Mouse (Mus musculus) G1E (cell line): ENCODE measurements around the gene Enox1. TPM values are rescaled to one million over a fixed set of nuclear protein-coding genes. Genes with fewer than 3 reads are reported as not detected.

Experiments
- ATAC-seq: 2 replicates; pipeline ENCODE4 v1.8.0; 2016; ENCODE audit warnings: mild to moderate bottlenecking; ENCODE audit not compliant: insufficient number of reproducible peaks, poor library complexity, low FRiP score, severe bottlenecking; ENCODE audit errors: extremely low read depth
- DNase-seq: peaks from one replicate; pipeline ENCODE4 v3.0.0; 2012; ENCODE audit warnings: low spot score
- H3K27me3 ChIP-seq: 2 replicates; pipeline ENCODE4 v1.6.1; 2012; ENCODE audit warnings: mild to moderate bottlenecking, low read length, inconsistent platforms; ENCODE audit not compliant: insufficient read depth
- H3K36me3 ChIP-seq: replicated peaks from 2 replicates; pipeline ENCODE3; 2012; ENCODE audit warnings: mild to moderate bottlenecking, inconsistent platforms
- H3K4me1 ChIP-seq: 2 replicates; pipeline ENCODE4 v1.6.1; 2012; ENCODE audit warnings: low read depth, low read length, inconsistent platforms, mixed read lengths; ENCODE audit not compliant: insufficient read depth
- H3K4me3 ChIP-seq: 2 replicates; pipeline ENCODE4 v1.5.1; 2012; ENCODE audit warnings: low read depth, mild to moderate bottlenecking, inconsistent platforms, low read length, moderate library complexity, mixed read lengths
- H3K9me3 ChIP-seq: replicated peaks from 2 replicates; pipeline ENCODE4 v1.6.1; 2012; ENCODE audit warnings: inconsistent platforms
- CTCF ChIP-seq: IDR thresholded peaks from 2 replicates; pipeline ENCODE4 v1.5.1; 2012; ENCODE audit warnings: low read depth, low read length, inconsistent platforms, mixed read lengths
- GATA1 ChIP-seq: IDR thresholded peaks from 2 replicates; pipeline ENCODE4 v1.6.1; 2012; ENCODE audit warnings: borderline replicate concordance, low read length, inconsistent platforms, mixed read lengths
- GATA2 ChIP-seq: IDR thresholded peaks from 2 replicates; pipeline ENCODE4 v1.6.1; 2012; ENCODE audit warnings: low read depth, low read length, inconsistent platforms, borderline replicate concordance
- POLR2AphosphoS5 ChIP-seq: IDR thresholded peaks from 2 replicates; pipeline ENCODE4 v1.6.1; 2012; ENCODE audit warnings: low read depth, low read length, inconsistent platforms; ENCODE audit not compliant: insufficient replicate concordance
- TAL1 ChIP-seq: conservative IDR thresholded peaks from 2 replicates; pipeline ENCODE4 v1.6.1; 2012; ENCODE audit warnings: low read depth, low read length, inconsistent platforms, mixed read lengths
- polyA plus RNA-seq: library from polyadenylated mRNA; stranded (reverse); fragments of >175 nt; gene quantifications from 2 replicates; pipeline ENCODE4 v1.2.3, GENCODE M21; 2012
- total RNA-seq, 2 experiments: library from RNA; stranded (forward) in 1 of 2; stranded (reverse) in 1 of 2; fragments of 200-1000 nt in 1 of 2; fragments of >200 nt in 1 of 2; fragmentation: Nextera tagmentation in 1 of 2; gene quantifications; 2 replicates each; pipeline ENCODE4 v1.2.3; 2014 to 2017

Gene Enox1
- total and polyA plus RNA-seq, 3 experiments, result 0.05 TPM; not detected in 2

DNA sequence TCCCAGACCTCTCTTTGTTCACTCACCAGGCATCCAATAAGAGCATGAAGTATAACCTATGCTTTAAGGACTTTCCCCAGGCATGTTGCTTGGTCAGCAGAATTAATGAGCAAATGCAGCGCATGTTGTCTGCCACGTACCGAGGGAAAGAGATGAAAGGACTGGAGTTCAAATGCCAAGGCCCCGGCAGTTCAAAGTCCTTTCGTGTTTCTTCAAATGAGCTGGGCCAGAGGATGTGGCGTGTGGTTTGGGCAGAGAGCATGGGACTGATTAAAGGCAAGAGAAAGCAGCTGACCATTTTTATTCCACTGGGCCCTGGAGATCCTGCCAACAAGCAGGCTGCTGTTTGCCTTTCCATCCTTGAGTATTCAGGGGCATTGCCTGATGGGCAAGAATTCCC is 460.7 kb downstream of the Enox1 start:
- Histone ChIP-seq H3K4me3 (no peak overlapping the region), H3K9me3 (peaks cover 54% of the 10 kb centered on the region), H3K4me1 (no peaks in the 10 kb centered on the region), H3K27me3 (no peaks in the 10 kb centered on the region), H3K36me3 (no peaks in the 10 kb centered on the region)
- DNase-seq, result no peak
- ATAC-seq, result no peak
- TF ChIP-seq POLR2AphosphoS5, result no peak
- TF ChIP-seq CTCF, result no peak
- no peak for TF ChIP-seq GATA2
- no peak for TF ChIP-seq TAL1
- TF ChIP-seq GATA1, result no peak

GRCm38 (mm10) chr14:77618131-77618805 is 461.7 kb downstream of the Enox1 start:
- Histone ChIP-seq H3K4me3 (no peak overlapping the region), H3K27me3 (no peaks in the 10 kb centered on the region), H3K9me3 (peaks cover 52% of the 10 kb centered on the region), H3K4me1 (no peaks in the 10 kb centered on the region), H3K36me3 (no peaks in the 10 kb centered on the region)
- DNase-seq (no peak), ATAC-seq (no peak)
- no peak for TF ChIP-seq POLR2AphosphoS5
- TF ChIP-seq TAL1, result no peak
- TF ChIP-seq CTCF, result no peak
- no peak for TF ChIP-seq GATA2

- no peaks in the 10 kb centered on the region for H3K4me1 ChIP-seq
- no peaks in the 10 kb centered on the region for H3K36me3 ChIP-seq
- H3K9me3 ChIP-seq, result peaks cover 48% of the 10 kb centered on the region
- ATAC-seq (no peak), DNase-seq (no peak)
- no peak for TF ChIP-seq POLR2AphosphoS5
- TF ChIP-seq GATA2, result no peak
- TF ChIP-seq GATA1, result no peak
- TF ChIP-seq TAL1, result no peak
- no peak for TF ChIP-seq CTCF
- no peaks in the 10 kb centered on the region for H3K27me3 ChIP-seq
- no peak overlapping the region for H3K4me3 ChIP-seq
Measured at GRCm38 (mm10) chr14:77621473-77622264, 465.1 kb downstream of the Enox1 start.

- ATAC-seq (no peak), DNase-seq (no peak)
- no peaks in the 10 kb centered on the region for H3K36me3 ChIP-seq
- H3K4me1 ChIP-seq, result no peaks in the 10 kb centered on the region
- no peaks in the 10 kb centered on the region for H3K27me3 ChIP-seq
- no peak overlapping the region for H3K4me3 ChIP-seq
- peaks cover 47% of the 10 kb centered on the region for H3K9me3 ChIP-seq
- TF ChIP-seq GATA2, result no peak
- TF ChIP-seq CTCF, result no peak
- no peak for TF ChIP-seq TAL1
- no peak for TF ChIP-seq GATA1
- TF ChIP-seq POLR2AphosphoS5, result no peak
Measured at GRCm38 (mm10) chr14:77626557-77627507, 470.3 kb downstream of the Enox1 start.

DNA sequence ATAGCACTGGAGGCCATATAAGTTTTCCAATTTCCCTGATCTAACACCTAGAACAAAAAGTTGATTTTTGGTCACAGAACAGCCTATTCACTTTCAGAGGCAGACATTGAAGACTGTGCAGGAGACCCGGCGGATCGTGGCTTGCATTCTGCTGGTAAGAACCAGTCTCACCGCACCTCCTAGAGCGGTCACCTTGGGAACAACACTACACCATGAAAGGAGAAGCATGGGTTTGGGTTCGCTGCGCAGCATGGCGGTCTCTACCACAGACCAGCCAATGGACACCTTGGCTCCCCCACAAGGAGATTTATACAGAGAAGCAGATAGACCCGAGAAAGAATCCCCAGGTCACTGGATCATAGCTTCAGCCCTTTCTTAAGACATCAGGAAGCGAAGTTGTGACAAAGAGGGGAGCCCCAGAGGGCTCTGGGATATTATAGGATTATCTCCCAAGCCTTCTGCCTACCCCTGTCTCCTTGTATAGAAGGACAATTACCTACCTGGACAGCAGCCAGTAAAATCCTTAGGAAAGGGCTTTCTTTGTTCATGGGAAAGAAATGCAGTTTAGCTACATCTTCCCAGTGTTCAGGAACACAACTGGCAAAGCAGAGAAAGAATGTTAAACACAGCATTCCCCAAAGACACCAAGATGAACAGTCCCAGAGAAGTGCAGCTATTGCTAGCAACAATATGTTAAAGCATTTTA is 476.1 kb downstream of the Enox1 start:
- Histone ChIP-seq H3K4me3 (no peak overlapping the region), H3K27me3 (no peaks in the 10 kb centered on the region), H3K9me3 (peaks cover 66% of the 10 kb centered on the region), H3K4me1 (no peaks in the 10 kb centered on the region), H3K36me3 (no peaks in the 10 kb centered on the region)
- TF ChIP-seq CTCF (no peak), GATA2 (no peak), GATA1 (no peak), POLR2AphosphoS5 (no peak), TAL1 (no peak)
- no peak for DNase-seq
- ATAC-seq, result no peak
